Mouse (Mus musculus) right cerebral cortex, postnatal 36 days (tissue): ENCODE data around the gene Olfr128.
"Not testable (repeated sequence)": the region's sequence is repeated elsewhere in the genome, so short reads cannot be mapped to it uniquely, and the experiment has no call there.

ENCODE experiments used
- DNase-seq, 2 experiments: peaks; one replicate each; pipeline ENCODE4 v3.0.0; 2022; ENCODE audit warnings: low spot score in 2 of 2, mixed read lengths in 1 of 2

The Olfr128 gene

DNA sequence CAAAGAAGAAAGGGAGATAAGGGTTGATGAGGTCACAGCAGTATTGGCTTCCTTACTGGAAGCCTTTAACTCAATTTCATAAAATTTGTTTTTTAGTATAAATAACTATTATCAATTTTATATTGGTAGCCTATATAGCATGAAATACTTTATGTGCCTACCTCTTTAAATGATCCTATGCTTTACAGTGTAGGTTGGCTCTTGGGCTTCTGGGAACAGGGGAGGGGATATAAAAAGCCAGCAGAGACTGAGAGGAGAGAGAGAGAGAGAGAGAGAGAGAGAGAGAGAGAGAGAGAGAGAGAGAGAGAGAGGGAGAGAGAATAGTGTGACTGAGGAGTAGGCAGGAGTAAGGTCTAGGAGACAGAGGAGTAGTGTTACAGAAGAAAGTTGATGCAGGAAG is at the start of gene Olfr128:
TSS of gene Olfr128 (plus strand) at position 301 of the 400 bp plus-strand sequence.
- no peak for DNase-seq

DNA sequence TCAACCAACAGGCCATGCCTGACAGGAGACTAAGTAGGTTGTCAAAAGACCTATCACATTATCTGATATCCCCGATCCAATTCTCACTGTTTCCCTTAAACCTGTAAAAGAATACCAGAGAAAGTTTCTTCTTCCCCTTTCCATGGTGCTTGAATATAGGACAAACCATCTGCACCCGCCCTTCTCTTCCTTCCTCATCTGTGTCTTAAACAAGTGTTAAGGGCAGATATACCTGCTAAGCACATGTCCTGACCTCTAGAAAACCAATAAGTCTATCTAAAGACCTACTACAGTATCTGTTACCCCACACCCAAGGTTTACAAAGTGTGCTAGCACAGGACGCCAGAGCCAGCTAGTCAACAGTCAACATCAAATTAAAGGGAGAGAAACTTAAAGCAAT is 46.5 kb upstream of the Olfr128 start:
- no peak for DNase-seq

DNA sequence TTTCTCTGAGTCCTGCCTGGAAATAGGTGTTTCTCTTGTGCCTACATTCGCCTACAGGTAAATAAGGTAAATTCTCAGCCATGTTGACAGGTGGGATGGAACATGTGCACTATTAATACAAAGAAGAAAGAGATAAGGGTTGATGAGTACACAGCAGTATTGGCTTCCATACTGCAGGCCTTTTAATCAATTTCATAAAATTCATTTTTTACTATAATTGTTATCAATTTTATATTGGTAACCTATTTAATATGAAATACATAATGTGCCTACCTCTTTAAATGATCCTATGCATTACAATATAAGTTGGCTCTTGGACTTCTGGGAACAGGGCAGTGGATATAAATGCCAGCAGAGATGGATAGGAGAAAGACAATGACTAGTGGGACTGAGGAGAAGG is 20.2 kb upstream of the Olfr128 start, which contains the start of gene Olfr127:
TSS of gene Olfr127 (plus strand) at position 301 of the 400 bp plus-strand sequence.
- no peak for DNase-seq

DNA sequence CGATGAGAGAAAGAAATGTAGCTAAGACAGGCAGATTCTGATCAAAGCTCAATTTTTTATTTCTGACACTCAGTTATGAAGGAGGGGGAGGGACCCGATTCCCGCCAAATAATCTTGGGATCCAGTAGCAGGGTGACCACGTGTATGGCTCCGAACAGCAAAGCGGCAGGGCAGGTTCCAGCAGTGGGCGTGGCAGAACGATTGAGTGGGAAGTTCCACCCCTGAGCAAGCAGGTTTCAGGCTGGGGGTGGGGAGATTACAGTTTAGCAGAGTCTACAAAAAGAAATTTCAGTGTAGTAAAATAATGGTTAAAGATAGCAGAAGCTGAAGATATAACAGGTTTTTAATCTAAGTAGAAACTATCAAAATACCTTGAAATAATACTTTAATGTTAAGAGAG is 13.5 kb upstream of the Olfr128 start:
- not testable (repeated sequence) for DNase-seq

- no peak for DNase-seq
Observed at GRCm38 (mm10) chr17:37952979-37953378, 32.6 kb downstream of the Olfr128 start, which contains the start of gene Olfr761. Gene Olfr761 (minus strand): TSS chr17:37953079.

DNA sequence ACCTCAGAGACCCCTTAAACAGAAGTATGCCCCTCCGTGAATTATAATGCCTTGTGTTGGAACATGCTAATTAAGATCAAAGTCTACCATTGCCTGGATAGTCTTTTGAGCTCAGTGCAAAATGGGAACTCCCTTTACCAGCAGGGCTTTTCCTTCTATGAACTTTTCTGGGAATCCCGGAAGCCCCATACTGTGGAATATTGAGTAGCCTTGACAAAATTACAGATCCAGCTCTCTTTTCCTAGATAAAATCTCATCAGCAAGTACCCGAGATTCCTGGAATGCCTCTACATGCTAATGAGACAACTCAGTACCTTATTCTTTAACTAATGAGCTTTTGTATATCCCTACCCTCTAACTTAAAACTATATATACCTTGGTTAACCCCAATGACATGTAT is 53.2 kb downstream of the Olfr128 start:
- no peak for DNase-seq
